Comparison of ENCODE assay signal across 8 mouse cellular contexts in genomic region chr1:132417319-132418251, GRCm38 (mm10). TPM values are rescaled to one million over a fixed set of nuclear protein-coding genes. Genes with fewer than 3 reads are reported as not detected.
DNase-seq lines count a peak whose midpoint lies in the region; ATAC-seq lines count a peak whose summit lies in the region.

Gene Dstyk (plus strand): TSS chr1:132417555.

- no peaks in the 10 kb centered on the region; the same call in 1 of the 2 replicates for H3K36me3 ChIP-seq in heart, embryonic 13.5 days
- no peaks in the 10 kb centered on the region; the same call in 1 of the 2 replicates for H3K36me3 ChIP-seq in liver, embryonic 12.5 days
- no peaks in the 10 kb centered on the region for H3K36me3 ChIP-seq in stomach, embryonic 15.5 days

- peak within 1 kb of the TSS; percentile 75 for H3K4me3 ChIP-seq in brown adipose tissue, adult 24 weeks (ENCODE audit: insufficient read depth, low read depth, low read length)
- H3K4me3 ChIP-seq in heart, embryonic 13.5 days = peak within 1 kb of the TSS; percentile 79
- peak within 1 kb of the TSS; percentile 72 for H3K4me3 ChIP-seq in liver, embryonic 12.5 days
- H3K4me3 ChIP-seq in stomach, embryonic 15.5 days (replicated peaks) = peak within 1 kb of the TSS; percentile 65

- peaks cover 3% of the 10 kb centered on the region; the same call in 1 of the 2 replicates for H3K4me1 ChIP-seq in brown adipose tissue, adult 24 weeks (ENCODE audit: control insufficient read depth, insufficient read depth, insufficient read length, low read length)
- H3K4me1 ChIP-seq in heart, embryonic 13.5 days = peaks cover 29% of the 10 kb centered on the region
- H3K4me1 ChIP-seq in liver, embryonic 12.5 days = peaks cover 44% of the 10 kb centered on the region
- peaks cover 6% of the 10 kb centered on the region; the same call in 1 of the 2 replicates for H3K4me1 ChIP-seq in stomach, embryonic 15.5 days

- 1% methylated on average over 84 of the region's 85 CpGs for WGBS in heart, embryonic 13.5 days
- 2% methylated on average over 83 of the region's 85 CpGs for WGBS in liver, embryonic 12.5 days (ENCODE audit: insufficient replicate concordance)
- WGBS in stomach, embryonic 15.5 days = under 1% methylated on average over 70 of the region's 85 CpGs

- peak within 1 kb of the TSS; percentile 57 for H3K27ac ChIP-seq in brown adipose tissue, adult 24 weeks (replicated peaks; ENCODE audit: low read depth, low read length)
- peak within 1 kb of the TSS; percentile 95 for H3K27ac ChIP-seq in heart, embryonic 13.5 days (replicated peaks)
- peak within 1 kb of the TSS; percentile 94 for H3K27ac ChIP-seq in liver, embryonic 12.5 days
- H3K27ac ChIP-seq in stomach, embryonic 15.5 days = peak within 1 kb of the TSS; percentile 89

- no peaks in the 10 kb centered on the region for H3K27me3 ChIP-seq in heart, embryonic 13.5 days (replicated peaks)
- no peaks in the 10 kb centered on the region for H3K27me3 ChIP-seq in liver, embryonic 12.5 days (replicated peaks)
- H3K27me3 ChIP-seq in stomach, embryonic 15.5 days (replicated peaks) = no peaks in the 10 kb centered on the region

- ATAC-seq in heart, embryonic 13.5 days (ENCODE audit: extremely low read depth, insufficient number of reproducible peaks, low FRiP score, low TSS enrichment) = peak; percentile 96
- peak; percentile 96 for ATAC-seq in liver, embryonic 12.5 days
- peak; percentile 99 for ATAC-seq in stomach, embryonic 15.5 days (ENCODE audit: insufficient read depth, low FRiP score, low read depth)

- peak within 1 kb of the TSS; percentile 92 for H3K9ac ChIP-seq in heart, embryonic 13.5 days
- H3K9ac ChIP-seq in liver, embryonic 12.5 days = peak within 1 kb of the TSS; percentile 93
- peak within 1 kb of the TSS; percentile 65 for H3K9ac ChIP-seq in stomach, embryonic 15.5 days

- DNase-seq in CD4-positive, CD25-positive, alpha-beta regulatory T cell, adult 2 months (ENCODE audit: low read depth, low spot score) = peak; percentile 90
- peak; percentile 66 for DNase-seq in fat pad, adult 2 months (ENCODE audit: extremely low read depth, low read depth, low spot score)
- peak; percentile 97 for DNase-seq in kidney, postnatal 10 days
- peak; percentile 72 to 85 for DNase-seq in natural killer cell, adult 2 months (ENCODE audit: low spot score in 2 of 2)

- H3K9me3 ChIP-seq in heart, embryonic 13.5 days = no peaks in the 10 kb centered on the region
- H3K9me3 ChIP-seq in liver, embryonic 12.5 days (replicated peaks) = no peaks in the 10 kb centered on the region
- H3K9me3 ChIP-seq in stomach, embryonic 15.5 days = no peaks in the 10 kb centered on the region

- peak within 1 kb of the TSS; percentile 73 for H3K4me2 ChIP-seq in heart, embryonic 13.5 days
- H3K4me2 ChIP-seq in liver, embryonic 12.5 days = peak within 1 kb of the TSS; percentile 74
- H3K4me2 ChIP-seq in stomach, embryonic 15.5 days = peak within 1 kb of the TSS; percentile 59

RNA-seq across cellular contexts. Expression of gene Dstyk, which starts in this region (rescaled TPM):
- polyA plus RNA-seq in brown adipose tissue, adult 24 weeks (2012; ENCODE audit: insufficient read depth, insufficient read length, missing spikeins) = 5.3 and 7.7 TPM in 2 replicates
- polyA plus RNA-seq in heart, embryonic 13.5 days (2015; fragmentation: Nextera tagmentation; extraction: Ambion mirVana) = 8.5 and 9.1 TPM in 2 replicates
- polyA plus RNA-seq in liver, embryonic 12.5 days (2016; fragmentation: Nextera tagmentation; extraction: Ambion mirVana) = 5.8 and 6.6 TPM in 2 replicates
- polyA plus RNA-seq in stomach, embryonic 15.5 days (2015; fragmentation: Nextera tagmentation; extraction: Ambion mirVana) = 11.5 and 11.7 TPM in 2 replicates

Comparison
In these comparisons a context has a peak if more than half of its experiments do, and no peak if none do; other contexts are left out.
1. Peak in every context shown above with its lines: DNase-seq, ATAC-seq, H3K4me3 ChIP-seq and H3K27ac ChIP-seq.